ENCODE assay signal across 18 mouse cellular contexts in the genomic region with DNA sequence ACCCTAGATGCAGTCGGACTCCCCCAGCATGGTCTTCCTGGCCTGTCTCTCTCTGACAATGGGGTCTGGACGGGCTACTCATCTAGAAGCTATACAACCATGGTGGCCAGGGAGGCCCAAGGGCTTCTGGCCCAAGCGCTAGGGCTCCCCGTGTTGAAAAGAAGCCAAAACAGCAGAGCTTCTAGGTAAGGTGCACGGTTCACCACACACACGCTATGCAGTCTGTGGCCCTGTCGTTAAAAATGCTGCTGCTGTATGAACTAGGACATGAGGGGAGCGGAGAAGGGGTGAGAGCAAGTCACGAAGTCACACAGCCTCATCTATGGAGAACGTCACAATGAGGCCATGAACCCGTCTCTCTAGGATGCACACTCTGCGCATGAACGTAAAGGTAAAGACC. TPM values are rescaled to one million over a fixed set of nuclear protein-coding genes. Genes with fewer than 3 reads are reported as not detected.
"Had no signal": no experiment of that assay in that cellular context is flagged by ENCODE, and none has a peak within 500 bp of the region (broad histone marks: within the 10 kb centered on the region; RNA-seq: fewer than 3 reads in every experiment).

No protein-coding gene starts in this region.

- ATAC-seq: hindbrain, embryonic 16.5 days; inflammation-experienced regulatory T-cells, adult 6 months; intestine, postnatal 0 days; midbrain, embryonic 13.5 days had no signal

- H3K27ac ChIP-seq: limb, embryonic 13.5 days; liver, embryonic 14.5 days; midbrain, embryonic 13.5 days; neural tube, embryonic 15.5 days had no signal

- H3K9ac ChIP-seq: limb, embryonic 13.5 days; liver, embryonic 14.5 days; neural tube, embryonic 15.5 days had no signal

- H3K36me3 ChIP-seq: midbrain, embryonic 13.5 days; neural tube, embryonic 15.5 days had no signal

- DNase-seq: left cerebral cortex, postnatal 4 days; lung, adult 18-20 months; right cerebral cortex, adult 18-20 months; right cerebral cortex, postnatal 25 days; thymus, adult 18-20 months; thymus, postnatal 25 days had no signal

- H3K4me2 ChIP-seq: limb, embryonic 13.5 days; midbrain, embryonic 13.5 days; neural tube, embryonic 15.5 days had no signal

- H3K9me3 ChIP-seq: limb, embryonic 13.5 days; midbrain, embryonic 13.5 days; neural tube, embryonic 15.5 days had no signal

- H3K4me3 ChIP-seq: limb, embryonic 13.5 days; midbrain, embryonic 13.5 days; myocyte; neural tube, embryonic 15.5 days had no signal

RNA-seq across cellular contexts. Expression of gene Cacna1h, which starts 31.4 kb away (rescaled TPM):
- polyA plus RNA-seq: inflammation-experienced regulatory T-cells, adult 6 months had no signal

RNA-seq across cellular contexts. Expression of gene Tpsg1, which starts 33.2 kb away (rescaled TPM):
- polyA plus RNA-seq: inflammation-experienced regulatory T-cells, adult 6 months; liver, adult 2 months; midbrain, embryonic 13.5 days; myocyte had no signal

RNA-seq across cellular contexts. Expression of gene Tpsb2, which starts 36.1 kb away (rescaled TPM):
- polyA plus RNA-seq: inflammation-experienced regulatory T-cells, adult 6 months; liver, adult 2 months; midbrain, embryonic 13.5 days; myocyte; neural tube, embryonic 11.5 days; small intestine, adult 2 months had no signal

RNA-seq across cellular contexts. Expression of gene Tekt4, which starts 52.2 kb away (rescaled TPM):
- polyA plus RNA-seq: inflammation-experienced regulatory T-cells, adult 6 months; intestine, postnatal 0 days; limb, embryonic 13.5 days; liver, adult 2 months; myocyte; small intestine, adult 2 months; stomach, embryonic 14.5 days had no signal

RNA-seq across cellular contexts. Expression of gene Tpsab1, which starts 56.9 kb away (rescaled TPM):
- polyA plus RNA-seq: hindbrain, embryonic 16.5 days; inflammation-experienced regulatory T-cells, adult 6 months; liver, adult 2 months; liver, embryonic 14.5 days; midbrain, embryonic 13.5 days; neural tube, embryonic 11.5 days; small intestine, adult 2 months; stomach, embryonic 14.5 days had no signal
